In the genomic region with DNA sequence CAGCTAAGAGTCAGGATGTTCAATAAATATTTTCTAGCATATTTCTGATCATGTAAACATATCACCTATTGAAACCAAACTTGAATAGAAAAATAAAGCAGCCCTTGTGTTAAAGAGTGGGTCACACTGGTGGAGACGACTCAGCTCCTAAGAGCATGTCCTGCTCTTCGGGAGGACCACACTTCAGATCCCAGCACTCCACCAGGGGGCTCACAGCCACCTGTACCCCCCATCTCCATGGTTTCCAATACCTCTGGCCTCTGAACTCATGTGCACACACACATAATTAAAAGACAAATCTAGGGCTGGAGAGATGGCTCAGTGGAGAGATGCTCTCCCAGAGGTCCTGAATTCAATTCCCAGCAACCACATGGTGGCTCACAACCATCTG, we compare ENCODE assay signal across 8 mouse cellular contexts. TPM values are rescaled to one million over a fixed set of nuclear protein-coding genes. Genes with fewer than 3 reads are reported as not detected.
DNase-seq lines count a peak whose midpoint lies in the region; ATAC-seq and TF ChIP-seq lines count a peak whose summit lies in the region.

No protein-coding gene starts in this region.

- no peak for DNase-seq in lung, embryonic 14.5 days
- no peak for DNase-seq in lung, postnatal 14 days
- no peak for DNase-seq in spleen, postnatal 10 days (ENCODE audit: low spot score in 2 of 2)
- no peak for DNase-seq in T-cell, adult 2 months (ENCODE audit: low spot score)
- DNase-seq in urinary bladder, postnatal 10 days (ENCODE audit: low spot score) = no peak

- H3K9ac ChIP-seq in lung, embryonic 14.5 days = peak overlapping the region; percentile 66; the same call in 1 of the 2 replicates
- H3K9ac ChIP-seq in embryonic facial prominence, embryonic 13.5 days = peak overlapping the region; percentile 89
- 0 out of 2 replicates have a peak overlapping the region, but pooled peaks have one; percentile 19 for H3K9ac ChIP-seq in limb, embryonic 12.5 days (replicated peaks)
- no peak overlapping the region for H3K9ac ChIP-seq in stomach, embryonic 15.5 days

- 32% methylated on average over 2 of the region's 2 CpGs for WGBS in lung, embryonic 14.5 days
- 57% methylated on average over 2 of the region's 2 CpGs for WGBS in embryonic facial prominence, embryonic 13.5 days
- 58% methylated on average over 2 of the region's 2 CpGs for WGBS in limb, embryonic 12.5 days
- 38% methylated on average over 2 of the region's 2 CpGs for WGBS in stomach, embryonic 15.5 days

- no peaks in the 10 kb centered on the region for H3K9me3 ChIP-seq in lung, embryonic 14.5 days (ENCODE audit: low read depth, low read length)
- H3K9me3 ChIP-seq in embryonic facial prominence, embryonic 13.5 days = no peaks in the 10 kb centered on the region
- H3K9me3 ChIP-seq in limb, embryonic 12.5 days = no peaks in the 10 kb centered on the region
- H3K9me3 ChIP-seq in stomach, embryonic 15.5 days = no peaks in the 10 kb centered on the region

- H3K4me3 ChIP-seq in lung, embryonic 14.5 days (ENCODE audit: low read depth, low read length) = peak overlapping the region; percentile 78; the same call in 1 of the 2 replicates
- peak overlapping the region; percentile 86; the same call in 1 of the 2 replicates for H3K4me3 ChIP-seq in embryonic facial prominence, embryonic 13.5 days
- peak overlapping the region; percentile 82; the same call in 1 of the 2 replicates for H3K4me3 ChIP-seq in limb, embryonic 12.5 days (replicated peaks)
- H3K4me3 ChIP-seq in stomach, embryonic 15.5 days (replicated peaks) = peak overlapping the region; percentile 88; the same call in 1 of the 2 replicates

- peaks cover 12% of the 10 kb centered on the region for H3K4me1 ChIP-seq in lung, embryonic 14.5 days (ENCODE audit: insufficient read depth)
- peaks cover 38% of the 10 kb centered on the region for H3K4me1 ChIP-seq in embryonic facial prominence, embryonic 13.5 days
- peaks cover 54% of the 10 kb centered on the region for H3K4me1 ChIP-seq in limb, embryonic 12.5 days (replicated peaks)
- H3K4me1 ChIP-seq in stomach, embryonic 15.5 days = peaks cover 32% of the 10 kb centered on the region

- H3K4me2 ChIP-seq in lung, embryonic 14.5 days = peak overlapping the region; percentile 71
- peak overlapping the region; percentile 76 for H3K4me2 ChIP-seq in embryonic facial prominence, embryonic 13.5 days
- peak overlapping the region; percentile 82 for H3K4me2 ChIP-seq in limb, embryonic 12.5 days
- H3K4me2 ChIP-seq in stomach, embryonic 15.5 days = peak overlapping the region; percentile 69; the same call in 1 of the 2 replicates

- peak; percentile 40; the same call in 1 of the 2 replicates for TF ChIP-seq CTCF in lung, embryonic 14.5 days (IDR thresholded peaks at IDR 0.05; ENCODE audit: low read depth)

- no peaks in the 10 kb centered on the region for H3K27me3 ChIP-seq in lung, embryonic 14.5 days (ENCODE audit: insufficient read depth, low read length)
- no peaks in the 10 kb centered on the region for H3K27me3 ChIP-seq in embryonic facial prominence, embryonic 13.5 days
- no peaks in the 10 kb centered on the region for H3K27me3 ChIP-seq in limb, embryonic 12.5 days
- no peaks in the 10 kb centered on the region for H3K27me3 ChIP-seq in stomach, embryonic 15.5 days (replicated peaks)

- no peak for ATAC-seq in lung, embryonic 14.5 days (ENCODE audit: insufficient read depth)
- ATAC-seq in embryonic facial prominence, embryonic 13.5 days (ENCODE audit: insufficient number of reproducible peaks, insufficient read depth, low FRiP score, low TSS enrichment, low read depth) = no peak
- ATAC-seq in limb, embryonic 12.5 days (ENCODE audit: insufficient number of reproducible peaks, insufficient read depth, low FRiP score, low TSS enrichment, low read depth) = no peak
- ATAC-seq in stomach, embryonic 15.5 days (ENCODE audit: insufficient read depth, low FRiP score, low read depth) = no peak

- H3K36me3 ChIP-seq in lung, embryonic 14.5 days (ENCODE audit: insufficient read depth) = peaks cover 46% of the 10 kb centered on the region
- H3K36me3 ChIP-seq in embryonic facial prominence, embryonic 13.5 days = peaks cover 42% of the 10 kb centered on the region
- H3K36me3 ChIP-seq in limb, embryonic 12.5 days = peaks cover 47% of the 10 kb centered on the region
- H3K36me3 ChIP-seq in stomach, embryonic 15.5 days = peaks cover 23% of the 10 kb centered on the region

- no peak overlapping the region for H3K27ac ChIP-seq in lung, embryonic 14.5 days (ENCODE audit: low read depth)
- H3K27ac ChIP-seq in embryonic facial prominence, embryonic 13.5 days = no peak overlapping the region
- no peak overlapping the region for H3K27ac ChIP-seq in limb, embryonic 12.5 days
- H3K27ac ChIP-seq in stomach, embryonic 15.5 days = no peak overlapping the region

RNA-seq across cellular contexts. Expression of a gene that starts 1.7 kb away (rescaled TPM):
- 158 and 162 TPM in 2 replicates for polyA plus RNA-seq in lung, embryonic 14.5 days (2014; fragmentation: Nextera tagmentation; extraction: Ambion mirVana)
- polyA plus RNA-seq in embryonic facial prominence, embryonic 13.5 days (2015; fragmentation: Nextera tagmentation; extraction: Ambion mirVana) = 149 and 162 TPM in 2 replicates
- 175 and 178 TPM in 2 replicates for polyA plus RNA-seq in limb, embryonic 12.5 days (2016; fragmentation: Nextera tagmentation; extraction: Ambion mirVana)
- polyA plus RNA-seq in stomach, embryonic 15.5 days (2015; fragmentation: Nextera tagmentation; extraction: Ambion mirVana) = 148 and 150 TPM in 2 replicates

RNA-seq across cellular contexts. Expression of a gene that starts 6.3 kb away (rescaled TPM):
- 68.9 and 71.1 TPM in 2 replicates for polyA plus RNA-seq in lung, embryonic 14.5 days (2014; fragmentation: Nextera tagmentation; extraction: Ambion mirVana)
- polyA plus RNA-seq in embryonic facial prominence, embryonic 13.5 days (2015; fragmentation: Nextera tagmentation; extraction: Ambion mirVana) = 66.7 and 71.3 TPM in 2 replicates
- polyA plus RNA-seq in limb, embryonic 12.5 days (2016; fragmentation: Nextera tagmentation; extraction: Ambion mirVana) = 45.7 and 52.8 TPM in 2 replicates
- polyA plus RNA-seq in stomach, embryonic 15.5 days (2015; fragmentation: Nextera tagmentation; extraction: Ambion mirVana) = 81.6 and 87.1 TPM in 2 replicates

RNA-seq across cellular contexts. Expression of a gene that starts 24.3 kb away (rescaled TPM):
- polyA plus RNA-seq in lung, embryonic 14.5 days (2014; fragmentation: Nextera tagmentation; extraction: Ambion mirVana) = 6.7 and 6.9 TPM in 2 replicates
- polyA plus RNA-seq in embryonic facial prominence, embryonic 13.5 days (2015; fragmentation: Nextera tagmentation; extraction: Ambion mirVana) = 28.1 and 36.0 TPM in 2 replicates
- 5.6 and 6.4 TPM in 2 replicates for polyA plus RNA-seq in limb, embryonic 12.5 days (2016; fragmentation: Nextera tagmentation; extraction: Ambion mirVana)
- 9.2 and 10.3 TPM in 2 replicates for polyA plus RNA-seq in stomach, embryonic 15.5 days (2015; fragmentation: Nextera tagmentation; extraction: Ambion mirVana)

RNA-seq across cellular contexts. Expression of a gene that starts 55.2 kb away (rescaled TPM):
- 0.14 TPM in 2 replicates for polyA plus RNA-seq in lung, embryonic 14.5 days (2014; fragmentation: Nextera tagmentation; extraction: Ambion mirVana)
- polyA plus RNA-seq in embryonic facial prominence, embryonic 13.5 days (2015; fragmentation: Nextera tagmentation; extraction: Ambion mirVana) = 0.23 and 0.27 TPM in 2 replicates
- 0.38 and 0.51 TPM in 2 replicates for polyA plus RNA-seq in limb, embryonic 12.5 days (2016; fragmentation: Nextera tagmentation; extraction: Ambion mirVana)
- 1.6 and 1.9 TPM in 2 replicates for polyA plus RNA-seq in stomach, embryonic 15.5 days (2015; fragmentation: Nextera tagmentation; extraction: Ambion mirVana)
